Mouse (Mus musculus) heart, adult 18-20 months (tissue): ENCODE measurements at regions not wholly inside any gene's neighbourhood (a gene's known extent, or its start where the extent isn't known, plus 50 kb on each side); places are given as distances from the start of the nearest gene placed in this dataset.
A peak's percentile ranks its signal among the peaks of the same experiment; 100 is the strongest.
"Not testable (repeated sequence)": the region's sequence is repeated elsewhere in the genome, so short reads cannot be mapped to it uniquely, and the experiment has no call there.

Experiments
- DNase-seq, 2 experiments: peaks; one replicate each; pipeline ENCODE4 v3.0.0; 2021 to 2022; ENCODE audit warnings: mixed read lengths in 1 of 2

DNA sequence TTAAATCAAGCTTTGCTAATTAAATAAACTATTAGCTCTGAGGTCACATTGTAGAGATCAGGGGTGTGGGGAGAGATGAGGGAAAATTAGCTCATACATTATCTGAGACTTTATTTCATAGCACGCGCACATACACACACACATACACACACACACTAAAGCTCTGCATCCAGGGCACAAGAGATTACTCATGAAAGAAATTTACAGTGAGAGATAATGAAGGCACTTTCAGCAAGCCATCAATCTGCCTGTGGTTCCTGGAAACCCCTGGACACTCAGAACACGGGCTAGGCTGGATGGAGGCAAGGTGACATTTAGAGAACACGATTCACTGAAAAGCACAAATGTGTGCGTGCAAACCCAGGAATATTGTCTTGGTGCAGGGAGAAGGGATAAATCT is 60.2 kb downstream of the Scg2 start:
- DNase-seq, result no peak

DNA sequence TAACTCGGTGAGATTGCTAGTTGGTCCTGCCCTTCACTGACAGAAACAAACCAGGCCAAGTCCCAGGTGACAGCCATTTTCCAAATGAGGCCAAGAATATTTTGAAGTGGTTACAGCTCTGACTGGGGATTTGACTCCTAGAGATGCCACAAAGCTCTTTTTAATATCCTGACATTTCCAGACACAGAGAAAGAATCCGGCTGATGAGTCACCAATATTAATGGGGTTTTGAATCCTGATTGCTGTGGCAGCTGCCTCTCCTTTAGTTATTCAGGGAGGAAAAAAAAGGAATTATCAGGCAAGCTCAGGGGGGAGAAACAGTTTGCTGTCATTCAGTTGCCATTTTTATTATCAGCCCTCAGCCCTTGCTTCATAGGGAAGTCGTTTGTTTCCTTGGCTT is 65.1 kb downstream of the Scg2 start:
- no peak for DNase-seq

- no peak for DNase-seq
Measured at GRCm38 (mm10) chr1:79357291-79358045, 82.5 kb downstream of the Scg2 start.

- no peak for DNase-seq
Measured at GRCm38 (mm10) chr1:79346511-79346910, 93.4 kb downstream of the Scg2 start.

DNA sequence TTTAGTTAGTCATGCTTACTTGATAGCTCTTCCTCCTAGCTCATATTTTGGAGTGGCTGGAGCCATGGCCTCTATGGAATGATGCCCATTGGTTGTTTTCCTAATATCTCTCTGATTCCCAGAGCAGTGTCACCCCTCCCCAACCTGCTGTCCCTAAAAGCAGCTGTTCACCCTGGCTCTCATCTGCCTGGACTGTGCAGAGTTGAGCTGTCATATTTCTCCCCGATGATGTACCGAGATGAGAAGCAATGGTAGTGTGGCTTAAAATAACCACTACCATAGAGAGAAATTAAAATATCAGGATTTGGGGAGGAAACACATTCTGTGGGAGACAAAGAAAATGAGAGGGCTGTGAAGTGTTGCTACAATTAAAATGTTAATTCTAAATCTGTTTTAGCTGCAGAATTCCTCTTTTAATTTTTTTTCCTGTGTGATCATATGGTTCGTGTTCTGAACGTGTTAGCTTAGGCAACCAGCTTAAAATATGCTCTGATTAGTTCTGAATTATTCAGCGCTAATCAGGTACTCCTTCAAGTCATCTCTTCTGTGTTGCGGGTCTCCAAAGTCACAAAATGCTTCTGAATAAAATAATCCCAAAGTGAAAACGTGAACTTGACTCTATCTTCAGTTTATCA is 104.3 kb downstream of the Scg2 start:
- DNase-seq, result no peak

- no peak for DNase-seq
Measured at GRCm38 (mm10) chr1:79317194-79317593, 122.7 kb downstream of the Scg2 start.

DNA sequence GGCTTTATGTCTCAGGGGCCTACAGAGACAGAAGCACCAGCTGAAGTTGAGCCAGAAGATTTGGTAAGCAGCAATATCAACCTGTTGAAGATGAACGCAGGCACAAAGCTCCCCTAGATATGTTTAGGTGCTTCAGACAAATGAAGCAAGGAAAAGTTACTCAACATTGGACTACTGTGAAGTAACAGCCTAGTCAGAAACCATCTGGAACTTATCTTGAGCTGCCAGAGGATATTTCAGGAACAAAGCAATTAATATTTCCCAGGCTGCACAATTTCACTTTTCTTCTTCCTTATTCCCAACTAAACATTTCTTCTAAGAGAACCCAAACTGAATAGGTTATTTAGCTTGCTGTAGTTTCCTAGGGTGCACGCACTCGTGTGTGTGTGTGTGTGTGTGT is 125.1 kb downstream of the Scg2 start:
- DNase-seq, result peak in 1 of 2 experiments; percentile 10

GRCm38 (mm10) chr1:79312153-79312552 is 127.8 kb downstream of the Scg2 start:
- DNase-seq, result no peak

- DNase-seq, result no peak
Measured at GRCm38 (mm10) chr1:79303602-79304001, 136.3 kb downstream of the Scg2 start.

- DNase-seq, result no peak
Measured at GRCm38 (mm10) chr1:79299639-79300038, 140.3 kb downstream of the Scg2 start.

GRCm38 (mm10) chr1:79259726-79260125 is 180.2 kb downstream of the Scg2 start:
- DNase-seq, result no peak

DNA sequence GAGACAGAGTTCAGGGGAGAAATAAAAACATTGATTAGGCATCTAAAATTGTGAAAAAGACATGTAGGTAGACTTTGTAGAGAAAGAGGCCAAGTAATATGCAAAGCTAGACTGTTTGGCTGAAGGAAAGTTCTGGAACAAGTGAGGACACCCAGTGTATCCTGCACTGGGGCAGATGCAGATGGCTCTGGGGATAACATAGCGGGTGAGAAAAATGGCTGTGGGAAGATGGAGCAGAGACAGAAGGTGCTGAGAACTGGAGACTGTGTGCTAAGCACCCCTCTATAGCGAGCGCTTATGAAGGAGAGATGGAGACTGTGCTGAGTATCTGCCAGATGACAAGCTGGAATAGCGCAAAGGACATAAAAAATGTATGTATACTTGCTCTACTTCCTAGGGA is 226.9 kb downstream of the Scg2 start:
- DNase-seq, result no peak

- DNase-seq, result no peak
Measured at GRCm38 (mm10) chr1:79212471-79212870, 227.4 kb downstream of the Scg2 start.

- not testable (repeated sequence) for DNase-seq
Measured at GRCm38 (mm10) chr1:79211981-79212380, 227.9 kb downstream of the Scg2 start.

DNA sequence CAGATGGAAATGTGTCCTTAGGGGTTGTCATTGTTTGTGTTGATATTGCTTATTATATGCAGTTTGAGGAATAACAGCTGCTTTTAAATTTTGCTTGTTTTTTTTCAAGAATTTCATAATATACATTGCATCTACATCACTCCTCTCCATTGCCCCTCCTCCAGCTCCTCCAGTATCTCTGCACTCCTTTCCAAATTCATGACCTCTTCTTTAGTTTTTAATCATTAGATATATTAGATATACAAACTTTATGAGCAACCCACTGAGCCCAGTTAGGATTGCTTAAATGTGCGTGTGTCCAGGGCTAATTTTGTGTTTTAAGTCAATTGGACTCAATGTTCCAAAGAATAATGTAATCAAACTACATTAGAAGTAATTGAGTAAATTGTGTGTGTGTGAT is 232.7 kb downstream of the Scg2 start:
- no peak for DNase-seq

GRCm38 (mm10) chr1:79197682-79198081 is 242.2 kb downstream of the Scg2 start:
- DNase-seq, result no peak

- DNase-seq, result no peak
Measured at GRCm38 (mm10) chr1:79191031-79191430, 248.9 kb downstream of the Scg2 start.

- no peak for DNase-seq
Measured at GRCm38 (mm10) chr1:79183534-79184411, 256.1 kb downstream of the Scg2 start.

- no peak for DNase-seq
Measured at GRCm38 (mm10) chr1:79144113-79144512, 295.8 kb downstream of the Scg2 start.
